Mouse (Mus musculus) thymus, postnatal 0 days (tissue): ENCODE data around the gene Vmn1r85. TPM values are rescaled to one million over a fixed set of nuclear protein-coding genes. Genes with fewer than 3 reads are reported as not detected.

Experiments
- DNase-seq: peaks from one replicate; pipeline ENCODE4 v3.0.0-alpha.2; 2015; ENCODE audit warnings: low spot score
- polyA plus RNA-seq: library from polyadenylated mRNA; unstranded; fragments of >200 nt; fragmentation: Nextera tagmentation; extraction: Ambion mirVana; gene quantifications from 2 replicates; pipeline ENCODE4 v1.2.1, GENCODE M21; 2015

Gene Vmn1r85
- polyA plus RNA-seq, 1 experiment from 2014 or later, result not detected

DNA sequence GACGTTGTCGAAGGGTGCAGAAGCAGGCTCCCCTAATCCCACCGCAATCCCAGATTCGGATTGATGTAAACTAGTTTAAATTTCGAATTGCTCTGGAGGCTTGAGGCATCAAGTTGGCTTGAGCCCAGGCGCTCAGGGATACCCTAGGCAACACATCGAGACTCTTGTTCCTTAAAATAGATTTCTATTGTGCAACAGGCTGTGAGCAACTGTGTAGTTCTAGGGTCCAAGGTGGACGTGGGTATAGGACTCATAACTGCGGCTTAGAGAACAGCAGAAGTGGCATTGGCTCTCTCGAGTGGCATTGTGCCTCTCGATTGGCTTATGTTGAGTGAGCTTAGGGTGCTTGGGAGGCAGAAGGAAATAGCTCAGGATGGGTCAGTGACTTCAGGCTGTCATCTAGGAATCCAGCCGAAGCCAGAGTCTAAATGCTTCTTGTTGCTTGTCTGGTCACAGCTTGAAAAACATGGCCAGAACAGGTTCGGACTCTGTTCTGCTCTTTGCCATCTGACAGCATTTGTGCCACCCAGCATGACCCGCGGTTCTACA, 56.3 kb downstream of the Vmn1r85 start:
- no peak for DNase-seq

DNA sequence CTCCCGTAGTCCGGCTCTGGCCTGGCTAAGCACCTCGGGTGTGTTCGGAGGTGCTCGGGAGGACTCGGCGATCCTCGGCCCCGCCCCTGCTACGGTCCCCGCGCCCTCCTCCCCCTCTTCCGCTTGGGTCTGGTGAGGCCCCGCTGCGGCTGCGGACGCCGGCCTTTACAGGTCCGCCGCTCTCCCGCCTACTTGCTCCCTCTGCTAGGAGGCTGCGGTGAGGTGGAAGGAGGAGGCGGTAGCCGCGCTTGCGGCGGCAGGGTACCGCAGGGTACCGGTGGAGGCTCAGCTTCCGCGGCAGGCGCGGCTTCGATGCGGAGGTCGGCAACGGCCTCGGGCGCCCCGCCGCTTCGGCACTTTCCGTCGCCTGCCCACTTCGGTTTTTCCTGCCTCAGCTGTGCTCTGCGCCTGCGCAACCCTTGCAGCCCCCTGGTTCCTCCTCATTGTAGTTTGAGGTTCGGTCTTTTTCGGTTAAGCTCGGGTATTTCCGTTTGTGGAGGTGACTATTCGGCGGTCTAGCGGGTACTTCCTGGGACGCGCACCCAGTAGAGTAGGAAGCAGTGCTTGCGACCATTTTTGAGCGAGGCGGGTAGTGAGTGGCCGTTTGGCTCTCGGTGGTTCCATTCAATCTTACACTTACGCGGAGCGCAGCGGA, 56.9 kb downstream of the Vmn1r85 start, which contains the start of gene Ube2m:
Gene Ube2m (minus strand): TSS at position 375 of the 655 bp plus-strand sequence.
- DNase-seq, result peak; percentile 100

DNA sequence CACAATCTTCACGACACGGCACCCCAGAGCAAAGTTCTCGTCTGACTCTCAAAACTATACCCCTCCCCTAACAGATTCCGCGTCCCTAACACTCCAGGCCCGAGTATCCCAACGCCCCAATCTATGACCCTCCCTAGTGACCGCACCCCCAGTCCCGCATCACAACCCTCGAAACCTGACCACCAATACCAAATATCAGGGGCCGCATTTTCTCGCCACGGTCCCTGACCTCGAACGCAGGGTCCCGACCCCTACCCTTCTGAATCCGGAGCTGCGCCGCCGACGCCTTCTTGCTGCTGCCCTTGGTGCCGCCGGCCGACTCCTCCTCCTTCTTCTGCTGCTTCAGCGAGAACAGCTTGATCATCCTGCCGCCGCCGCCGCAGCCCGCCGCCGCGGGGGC, 57.6 kb downstream of the Vmn1r85 start:
- DNase-seq, result no peak

DNA sequence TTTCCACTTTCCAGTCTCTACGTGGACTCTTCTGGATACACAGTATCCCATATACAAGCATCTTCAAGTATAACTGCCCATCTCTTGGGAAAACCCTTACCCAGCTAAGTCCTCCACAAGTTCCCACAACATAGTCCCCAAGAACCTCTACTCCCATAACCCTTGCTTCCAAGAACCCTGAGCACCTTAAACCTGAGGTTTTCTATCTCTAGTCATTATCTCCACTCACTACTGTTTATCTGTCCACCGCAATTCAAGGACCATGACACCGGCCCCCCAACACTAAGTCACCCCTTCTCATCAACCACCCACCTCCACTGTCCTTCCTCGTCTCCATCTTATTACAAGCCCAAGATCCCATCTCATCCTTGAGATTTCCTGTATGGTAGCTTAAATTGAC, 58.2 kb downstream of the Vmn1r85 start:
- no peak for DNase-seq

DNA sequence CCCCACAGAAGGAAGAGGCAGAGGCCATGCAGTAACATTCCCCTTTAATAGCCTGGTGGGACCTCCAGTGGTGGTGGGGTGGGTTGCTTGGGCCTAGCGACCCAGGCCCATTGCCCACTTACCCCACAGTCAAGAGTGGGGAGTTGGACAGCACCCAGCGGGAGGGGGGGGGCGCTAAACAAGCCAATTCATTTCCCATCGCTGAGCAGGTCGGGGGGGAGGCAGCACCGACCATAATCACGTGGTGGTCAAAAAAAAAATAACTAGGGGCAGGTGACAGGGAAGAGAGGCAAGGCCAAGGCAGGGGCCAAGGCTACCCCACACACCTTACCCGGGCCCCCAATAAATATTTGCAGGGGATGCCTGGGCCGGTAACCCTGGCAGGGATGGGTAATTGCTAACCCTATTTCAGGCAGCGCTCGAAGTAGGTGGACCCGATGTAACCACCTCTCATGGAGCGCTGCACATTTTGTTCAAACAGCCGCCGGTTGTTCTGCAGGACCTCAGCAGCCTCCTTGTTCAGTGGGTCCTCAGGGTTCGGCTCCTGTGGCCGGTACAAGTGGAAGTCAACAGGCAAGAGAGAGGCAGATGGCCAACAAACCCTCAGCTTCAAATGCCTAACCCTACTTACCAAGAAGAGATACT, 59.6 kb downstream of the Vmn1r85 start:
- DNase-seq, result no peak

DNA sequence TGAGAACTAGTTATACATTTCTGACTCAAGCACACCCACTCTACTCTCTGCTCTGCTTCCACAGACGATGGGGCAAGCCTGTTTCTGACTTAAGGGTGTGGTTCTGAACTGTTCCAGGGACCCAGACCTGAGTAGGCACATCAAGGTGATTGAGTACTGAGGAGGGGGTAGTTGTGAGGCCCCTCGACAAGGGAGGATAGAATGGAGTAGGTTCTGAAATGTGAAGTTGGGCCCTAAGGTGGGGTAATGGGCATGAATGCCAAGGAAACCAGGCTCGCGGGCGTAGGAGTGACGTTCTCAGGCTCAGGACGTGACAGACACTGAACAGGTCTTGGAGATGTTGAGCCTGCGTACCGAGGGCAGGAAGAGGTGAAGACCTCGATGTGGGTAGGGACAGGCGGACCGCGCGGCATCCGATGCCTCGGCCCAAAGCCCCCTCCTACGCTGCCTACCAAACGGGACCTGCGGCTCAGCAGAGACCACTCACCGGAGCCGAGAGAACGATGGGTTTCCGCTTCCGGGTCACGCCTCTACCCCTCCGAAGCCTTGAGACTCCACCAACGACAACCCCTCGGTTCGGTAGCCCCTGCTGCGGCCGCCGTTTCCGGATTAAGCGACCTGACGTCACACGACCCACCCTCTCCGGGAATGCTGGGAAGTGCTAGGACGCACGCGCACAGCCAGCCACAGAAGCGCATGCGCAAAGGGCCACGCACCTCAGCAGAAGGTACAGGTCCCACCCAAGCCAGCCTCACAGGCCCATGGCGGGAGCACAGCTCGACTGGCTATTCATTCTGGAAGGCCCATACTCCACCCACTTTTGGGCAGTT, 60.6 kb downstream of the Vmn1r85 start, which contains the start of gene Chmp2a:
Gene Chmp2a (minus strand): TSS at position 660 of the 830 bp plus-strand sequence.
- peak; percentile 98 for DNase-seq

DNA sequence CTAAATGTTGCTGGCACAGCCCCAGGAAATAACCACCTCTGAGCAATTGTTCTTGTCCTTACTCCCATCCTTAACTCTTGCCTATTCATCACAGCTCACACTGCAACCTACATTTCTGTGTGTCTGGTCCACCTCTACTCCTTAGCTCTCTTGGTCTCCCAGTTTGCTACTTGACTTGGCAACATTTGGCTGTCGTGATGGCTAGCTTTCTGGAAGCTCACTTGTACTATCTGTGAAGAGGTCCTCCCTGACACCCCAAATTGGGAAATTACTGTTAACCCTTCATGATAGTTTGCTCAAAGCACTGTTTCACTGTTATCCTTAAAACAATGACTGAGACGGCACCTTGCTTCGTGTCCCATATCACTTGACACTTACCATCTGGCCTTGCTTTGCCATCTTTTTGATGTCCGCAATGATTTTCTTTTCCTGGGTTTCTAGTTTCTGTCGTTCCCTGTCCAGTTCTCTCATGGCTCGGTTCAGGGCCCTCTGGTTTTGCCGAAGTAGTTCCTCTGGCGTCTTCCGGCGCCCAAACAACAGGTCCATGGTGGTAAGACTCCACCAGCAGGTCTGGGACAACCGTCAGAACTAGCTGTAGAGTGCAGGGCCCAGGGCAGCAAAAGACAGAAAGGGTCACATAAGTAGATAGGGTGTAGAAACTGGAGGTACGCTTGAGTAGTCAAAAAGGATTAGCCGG, 61.4 kb downstream of the Vmn1r85 start:
- no peak for DNase-seq

Other genes with a start within 250 kb of the Vmn1r85 start
- 1.9 and 2.4 TPM in 2 replicates for gene Zfp128, start 214.0 kb downstream of the Vmn1r85 start, polyA plus RNA-seq
- 4.6 and 7.2 TPM in 2 replicates for gene Zscan22, start 197.4 kb downstream of the Vmn1r85 start, polyA plus RNA-seq
- 1,115 and 1,143 TPM in 2 replicates for gene Rps5, start 172.9 kb downstream of the Vmn1r85 start, polyA plus RNA-seq
- 0.22 and 0.42 TPM in 2 replicates for gene Rnf225, start 167.8 kb downstream of the Vmn1r85 start, polyA plus RNA-seq
- 4.9 and 5.0 TPM in 2 replicates for gene Zfp324, start 129.3 kb downstream of the Vmn1r85 start, polyA plus RNA-seq
- gene Zfp446, start 117.3 kb downstream of the Vmn1r85 start, polyA plus RNA-seq, result 5.7 and 5.8 TPM in 2 replicates
- 0.06 and 0.08 TPM in 2 replicates for gene Slc27a5, start 97.0 kb downstream of the Vmn1r85 start, polyA plus RNA-seq
- 236 and 274 TPM in 2 replicates for gene Trim28, start 96.1 kb downstream of the Vmn1r85 start, polyA plus RNA-seq
- gene Zbtb45, start 85.1 kb downstream of the Vmn1r85 start, polyA plus RNA-seq, result 27.8 and 30.8 TPM in 2 replicates
- 226 and 230 TPM in 2 replicates for gene Chmp2a, start 60.4 kb downstream of the Vmn1r85 start, polyA plus RNA-seq
- 90.8 and 91.5 TPM in 2 replicates for gene Ube2m, start 56.9 kb downstream of the Vmn1r85 start, polyA plus RNA-seq
- gene Mzf1, start 40.4 kb downstream of the Vmn1r85 start, polyA plus RNA-seq, result 1.1 and 1.6 TPM in 2 replicates
- not detected in 2 replicates for gene Vmn1r86, start 24.7 kb upstream of the Vmn1r85 start, polyA plus RNA-seq
- not detected in 2 replicates for gene Vmn1r87, start 45.0 kb upstream of the Vmn1r85 start, polyA plus RNA-seq
- gene Vmn1r88, start 64.4 kb upstream of the Vmn1r85 start, polyA plus RNA-seq, result not detected in 2 replicates
- not detected in 2 replicates for gene Vmn1r89, start 117.8 kb upstream of the Vmn1r85 start, polyA plus RNA-seq
- gene Lig1, start 182.1 kb upstream of the Vmn1r85 start, polyA plus RNA-seq, result 125 and 129 TPM in 2 replicates
- gene Zswim9, start 183.5 kb upstream of the Vmn1r85 start, polyA plus RNA-seq, result 3.7 and 3.8 TPM in 2 replicates
- gene Pla2g4c, start 229.5 kb upstream of the Vmn1r85 start, polyA plus RNA-seq, result 0.55 and 0.60 TPM in 2 replicates